ENCODE assay signal across 18 mouse cellular contexts in genomic region chr6:34597316-34597715, GRCm38 (mm10). TPM values are rescaled to one million over a fixed set of nuclear protein-coding genes. Genes with fewer than 3 reads are reported as not detected.
A peak's percentile ranks its signal among the peaks of the same experiment; 100 is the strongest.
DNase-seq lines count a peak whose midpoint lies in the region; ATAC-seq and TF ChIP-seq lines count a peak whose summit lies in the region.
"Had no signal": no experiment of that assay in that cellular context is flagged by ENCODE, and none has a peak within 500 bp of the region (broad histone marks: within the 10 kb centered on the region; RNA-seq: fewer than 3 reads in every experiment).

No protein-coding gene starts in this region.

- no peak overlapping the region for H3K4me3 ChIP-seq in heart, embryonic 14.5 days (ENCODE audit: control insufficient read depth in 1 of 2, insufficient read depth in 1 of 2, low read depth in 1 of 2, low read length in 2 of 2)
- H3K4me3 ChIP-seq in lung, embryonic 15.5 days = no peak overlapping the region
- no peak overlapping the region for H3K4me3 ChIP-seq in embryonic facial prominence, embryonic 13.5 days
- H3K4me3 ChIP-seq in stomach, postnatal 0 days (ENCODE audit: low read depth, low read length) = no peak overlapping the region
- H3K4me3 ChIP-seq: liver, embryonic 15.5 days had no signal

- TF ChIP-seq CTCF in stomach, postnatal 0 days (IDR thresholded peaks at IDR 0.05; ENCODE audit: low read depth) = no peak

- H3K9me3 ChIP-seq in heart, embryonic 14.5 days (ENCODE audit: control insufficient read depth, low read length) = no peaks in the 10 kb centered on the region
- H3K9me3 ChIP-seq in lung, embryonic 15.5 days = no peaks in the 10 kb centered on the region
- no peaks in the 10 kb centered on the region for H3K9me3 ChIP-seq in embryonic facial prominence, embryonic 13.5 days
- H3K9me3 ChIP-seq in stomach, postnatal 0 days (ENCODE audit: control insufficient read depth, low read length) = no peaks in the 10 kb centered on the region
- H3K9me3 ChIP-seq: embryonic facial prominence, embryonic 15.5 days; forebrain, embryonic 15.5 days; liver, embryonic 15.5 days; megakaryocyte, embryonic 14.5 days; neural tube, embryonic 15.5 days had no signal

- WGBS in heart, embryonic 14.5 days = 68% methylated on average over 3 of the region's 3 CpGs
- 46% methylated on average over 3 of the region's 3 CpGs for WGBS in lung, embryonic 15.5 days
- WGBS in embryonic facial prominence, embryonic 13.5 days = 25% methylated on average over 3 of the region's 3 CpGs
- 50% methylated on average over 3 of the region's 3 CpGs for WGBS in stomach, postnatal 0 days

- no peaks in the 10 kb centered on the region for H3K36me3 ChIP-seq in heart, embryonic 14.5 days (ENCODE audit: control insufficient read depth, insufficient read depth, low read length)
- no peaks in the 10 kb centered on the region for H3K36me3 ChIP-seq in lung, embryonic 15.5 days
- H3K36me3 ChIP-seq in embryonic facial prominence, embryonic 13.5 days = no peaks in the 10 kb centered on the region
- no peaks in the 10 kb centered on the region for H3K36me3 ChIP-seq in stomach, postnatal 0 days (ENCODE audit: control insufficient read depth, insufficient read depth, low read length)
- H3K36me3 ChIP-seq: embryonic facial prominence, embryonic 15.5 days; forebrain, embryonic 15.5 days; liver, embryonic 15.5 days; neural tube, embryonic 15.5 days had no signal

- H3K27ac ChIP-seq in heart, embryonic 14.5 days (replicated peaks in 1 of 2; ENCODE audit: control insufficient read depth in 1 of 2, insufficient read depth in 1 of 2, low read depth in 2 of 2, low read length in 2 of 2) = peak overlapping the region in 1 of 2 experiments; percentile 92; a peak in 2 of 4 replicates
- peak overlapping the region; percentile 81; the same call in 1 of the 2 replicates for H3K27ac ChIP-seq in lung, embryonic 15.5 days
- H3K27ac ChIP-seq in embryonic facial prominence, embryonic 13.5 days = peak overlapping the region; percentile 90
- H3K27ac ChIP-seq in stomach, postnatal 0 days (replicated peaks) = peak overlapping the region; percentile 90
- H3K27ac ChIP-seq: forebrain, embryonic 15.5 days; hindbrain, embryonic 14.5 days; liver, embryonic 15.5 days had no signal

- no peak for TF ChIP-seq EP300 in stomach, postnatal 0 days (optimal IDR thresholded peaks at IDR 0.05)

- H3K9ac ChIP-seq in heart, embryonic 14.5 days (ENCODE audit: low read length) = 0 out of 2 replicates have a peak overlapping the region, but pooled peaks have one; percentile 86
- H3K9ac ChIP-seq in lung, embryonic 15.5 days = no peak overlapping the region
- H3K9ac ChIP-seq in embryonic facial prominence, embryonic 13.5 days = no peak overlapping the region
- H3K9ac ChIP-seq in stomach, postnatal 0 days (ENCODE audit: low read length) = no peak overlapping the region
- H3K9ac ChIP-seq: embryonic facial prominence, embryonic 15.5 days; forebrain, embryonic 15.5 days; hindbrain, embryonic 14.5 days; liver, embryonic 15.5 days; neural tube, embryonic 15.5 days had no signal

- H3K27me3 ChIP-seq in heart, embryonic 14.5 days (ENCODE audit: control insufficient read depth, insufficient read depth, low read length) = no peaks in the 10 kb centered on the region
- H3K27me3 ChIP-seq in lung, embryonic 15.5 days = no peaks in the 10 kb centered on the region
- no peaks in the 10 kb centered on the region for H3K27me3 ChIP-seq in embryonic facial prominence, embryonic 13.5 days
- no peaks in the 10 kb centered on the region for H3K27me3 ChIP-seq in stomach, postnatal 0 days (ENCODE audit: control insufficient read depth, insufficient read depth, low read length)
- H3K27me3 ChIP-seq: embryonic facial prominence, embryonic 15.5 days; forebrain, embryonic 15.5 days; megakaryocyte, embryonic 14.5 days; neural tube, embryonic 15.5 days had no signal

- H3K4me2 ChIP-seq in heart, embryonic 14.5 days (ENCODE audit: low read length) = peak overlapping the region; percentile 76; the same call in 1 of the 2 replicates
- H3K4me2 ChIP-seq in lung, embryonic 15.5 days = no peak overlapping the region; the same call in 1 of the 2 replicates
- peak overlapping the region; percentile 69; the same call in 1 of the 2 replicates for H3K4me2 ChIP-seq in embryonic facial prominence, embryonic 13.5 days
- 0 out of 2 replicates have a peak overlapping the region, but pooled peaks have one; percentile 48 for H3K4me2 ChIP-seq in stomach, postnatal 0 days (replicated peaks; ENCODE audit: low read depth)
- H3K4me2 ChIP-seq: liver, embryonic 15.5 days had no signal

- ATAC-seq in heart, embryonic 14.5 days (ENCODE audit: insufficient number of reproducible peaks, insufficient read depth, low FRiP score, low read depth) = no peak
- ATAC-seq in lung, embryonic 15.5 days (ENCODE audit: borderline replicate concordance, extremely low read depth, low FRiP score, low TSS enrichment) = no peak
- ATAC-seq in embryonic facial prominence, embryonic 13.5 days (ENCODE audit: insufficient number of reproducible peaks, insufficient read depth, low FRiP score, low TSS enrichment, low read depth) = no peak
- ATAC-seq in stomach, postnatal 0 days (ENCODE audit: low FRiP score, low TSS enrichment) = no peak
- ATAC-seq: activated CD4-positive, CD25-positive, alpha-beta regulatory T cell, adult 4 months; CD4-positive, CD25-positive, alpha-beta regulatory T cell, adult 4 months; forebrain, embryonic 15.5 days had no signal

- peaks cover 9 to 31% of the 10 kb centered on the region in 2 experiments for H3K4me1 ChIP-seq in heart, embryonic 14.5 days (ENCODE audit: control insufficient read depth in 2 of 2, insufficient read depth in 2 of 2, low read length in 2 of 2)
- peaks cover 29% of the 10 kb centered on the region for H3K4me1 ChIP-seq in lung, embryonic 15.5 days
- H3K4me1 ChIP-seq in embryonic facial prominence, embryonic 13.5 days = peaks cover 42% of the 10 kb centered on the region
- peaks cover 2% of the 10 kb centered on the region; the same call in 1 of the 2 replicates for H3K4me1 ChIP-seq in stomach, postnatal 0 days (replicated peaks; ENCODE audit: control insufficient read depth, insufficient read depth)
- H3K4me1 ChIP-seq: liver, embryonic 15.5 days had no signal

- DNase-seq in heart, adult 9 months (ENCODE audit: low spot score in 2 of 2) = no peak
- DNase-seq in lung, postnatal 36 days = no peak
- DNase-seq in stomach, postnatal 0 days (ENCODE audit: low spot score) = no peak
- no peak for DNase-seq in adrenal gland, postnatal 36 days
- DNase-seq: cerebellum, adult 11 months; gastrocnemius, postnatal 14 days; layer of hippocampus, adult 9-11 months had no signal

RNA-seq across cellular contexts. Expression of gene Cald1, which starts 1.0 kb away (rescaled TPM):
- 122 and 123 TPM in 2 replicates for polyA plus RNA-seq in heart, embryonic 14.5 days (2014; fragmentation: Nextera tagmentation; extraction: Ambion mirVana)
- polyA plus RNA-seq in lung, embryonic 15.5 days (2015; fragmentation: Nextera tagmentation; extraction: Ambion mirVana) = 292 and 299 TPM in 2 replicates
- 432 and 463 TPM in 2 replicates for polyA plus RNA-seq in embryonic facial prominence, embryonic 13.5 days (2015; fragmentation: Nextera tagmentation; extraction: Ambion mirVana)
- polyA plus RNA-seq in stomach, postnatal 0 days (2015; fragmentation: Nextera tagmentation; extraction: Ambion mirVana) = 199 and 301 TPM in 2 replicates
- 10 to 100 TPM; 49.9 to 81.3 TPM for total RNA-seq in adrenal gland, postnatal 36 days (2021)
- polyA plus RNA-seq: activated CD4-positive, CD25-positive, alpha-beta regulatory T cell, adult 4 months had no signal
